Mouse (Mus musculus): Measurements from ENCODE around the gene Tmem35b.
"Not testable (repeated sequence)": the region's sequence is repeated elsewhere in the genome, so short reads cannot be mapped to it uniquely, and the experiment has no call there.

The Tmem35b gene

DNA sequence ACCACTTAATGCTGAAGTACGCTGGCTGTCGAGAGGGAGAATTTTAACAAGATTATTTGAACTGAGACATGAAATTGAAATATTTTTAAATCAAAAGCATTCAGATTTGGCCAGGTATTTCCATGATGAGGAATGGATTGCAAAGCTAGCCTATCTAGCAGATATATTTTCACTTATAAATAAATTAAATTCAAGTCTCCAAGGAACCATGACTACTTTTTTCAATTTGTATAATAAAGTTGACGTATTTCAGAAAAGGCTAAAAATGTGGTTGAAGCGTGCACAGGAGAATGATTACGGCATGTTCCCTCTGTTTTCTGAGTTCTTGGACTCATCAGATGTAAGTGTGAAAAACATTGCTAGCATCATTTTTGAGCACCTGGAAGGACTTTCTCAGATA lies at the start of gene Tmem35b:
TSS of gene Tmem35b (plus strand) at position 301 of the 400 bp plus-strand sequence.
- DNase-seq (ENCODE audit: low spot score): no peak

DNA sequence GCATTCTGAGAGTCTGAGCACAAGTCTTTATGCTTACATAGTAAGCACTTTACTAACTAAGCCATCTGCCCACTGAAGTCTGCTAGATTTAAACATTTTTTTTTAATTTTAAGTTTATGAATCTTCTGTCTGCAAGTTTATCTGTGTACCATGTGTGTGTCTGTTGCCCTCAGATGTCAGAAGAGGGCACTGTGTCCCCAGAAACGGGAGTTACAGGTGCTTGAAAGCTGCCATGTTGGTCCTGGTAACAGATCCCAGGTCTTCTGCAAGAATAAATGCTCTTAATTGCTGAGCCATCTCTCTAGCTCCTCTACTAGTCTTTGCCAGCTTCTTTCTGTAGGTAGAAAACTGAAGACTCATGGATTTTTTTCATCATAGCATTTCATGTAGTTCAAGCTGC lies 48.6 kb upstream of the Tmem35b start:
- DNase-seq (ENCODE audit: low spot score): no peak

DNA sequence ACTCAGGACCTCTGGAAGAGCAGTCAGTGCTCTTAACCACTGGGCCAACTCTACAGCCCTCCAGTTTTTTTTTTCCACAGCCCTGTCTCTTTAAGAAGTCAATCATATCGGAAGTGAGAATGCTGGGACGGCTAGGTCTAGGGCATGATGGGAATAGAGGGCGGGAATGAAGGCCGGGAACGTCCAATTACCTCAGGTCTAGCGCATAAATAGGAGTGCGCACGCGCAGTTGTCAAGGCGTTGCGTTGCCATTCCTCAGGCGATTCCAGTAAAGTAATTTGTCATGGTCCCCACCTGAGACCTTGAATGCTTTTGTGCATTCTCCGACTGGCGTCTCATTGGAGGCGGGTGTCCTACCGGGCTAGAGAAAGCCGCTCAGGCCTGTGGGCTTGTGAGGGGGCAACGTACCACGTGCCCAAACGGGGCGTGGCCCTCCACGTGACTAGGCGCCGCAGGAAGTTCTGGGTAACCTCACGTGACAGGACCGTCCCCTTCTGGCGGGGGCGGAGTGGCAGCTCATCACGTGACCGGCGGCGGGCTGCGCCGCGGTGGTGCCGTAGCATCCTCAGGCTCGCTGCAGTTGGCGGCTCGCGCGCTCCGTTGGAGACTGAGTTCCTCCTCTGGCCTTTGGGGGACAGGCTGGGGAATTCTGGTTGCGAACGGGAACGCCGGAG lies 46.5 kb upstream of the Tmem35b start, which contains the start of gene Zmym6:
TSS of gene Zmym6 (plus strand) at position 509 of the 674 bp plus-strand sequence.
- peak; percentile 93 for DNase-seq (ENCODE audit: low spot score)

DNA sequence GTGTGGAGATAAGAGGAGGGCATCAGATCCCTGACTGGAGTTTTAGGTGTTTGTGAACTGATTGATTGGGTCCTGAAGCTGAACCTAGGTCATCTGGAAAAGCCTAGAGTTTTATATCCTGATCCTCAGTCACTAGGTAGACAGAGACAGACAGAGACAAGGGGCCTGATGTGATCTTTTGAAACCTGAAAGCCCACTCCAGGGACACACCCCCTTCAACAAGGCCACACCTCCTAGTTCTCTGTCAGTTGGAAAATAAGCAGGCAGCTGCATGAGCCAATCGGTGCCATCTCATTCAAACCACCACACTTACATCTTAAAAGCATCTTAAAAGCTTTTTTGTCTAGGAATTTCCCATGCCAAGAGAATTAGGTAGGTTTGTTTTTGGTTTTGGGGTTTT lies 42.7 kb upstream of the Tmem35b start:
- no peak for DNase-seq (ENCODE audit: low spot score)

DNA sequence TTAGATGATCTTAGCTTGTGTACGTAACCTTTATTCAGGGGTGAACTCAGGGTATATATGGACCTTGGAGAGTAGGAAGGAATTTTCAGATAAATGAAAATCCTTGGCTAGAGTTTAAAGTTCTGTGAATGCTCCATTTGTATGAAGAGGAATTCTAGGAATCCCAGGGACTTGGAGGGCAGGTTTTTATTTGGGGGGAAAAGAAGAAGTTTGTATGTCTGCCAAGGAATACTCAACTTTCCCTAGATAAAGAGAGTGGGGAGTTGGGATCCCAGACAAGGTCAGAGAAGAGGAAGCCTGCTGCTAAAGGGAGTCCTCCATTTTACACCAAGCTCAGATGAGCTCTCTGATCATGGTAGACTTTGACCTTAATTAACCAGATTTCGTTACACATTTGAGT lies 40.4 kb upstream of the Tmem35b start:
- DNase-seq (ENCODE audit: low spot score): no peak

DNA sequence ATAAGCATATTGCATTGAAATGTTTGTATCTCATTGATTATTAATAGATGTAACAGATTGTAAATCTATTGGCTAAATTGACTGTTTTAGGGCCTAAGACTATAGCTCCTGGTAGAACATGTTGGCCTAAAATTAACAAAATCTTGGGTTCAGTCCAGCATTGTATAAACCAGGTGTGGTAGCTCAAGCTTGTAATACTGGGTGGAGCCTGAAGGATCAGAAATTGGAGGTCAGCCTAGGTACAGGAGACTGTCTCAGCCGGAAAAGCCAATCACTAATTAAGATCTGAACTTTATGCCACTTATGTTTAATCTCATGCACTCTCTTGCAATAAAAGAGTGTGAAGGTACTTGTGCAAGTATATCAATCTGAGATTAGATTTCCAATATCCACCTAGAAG lies 37.7 kb upstream of the Tmem35b start:
- no peak for DNase-seq (ENCODE audit: low spot score)

DNA sequence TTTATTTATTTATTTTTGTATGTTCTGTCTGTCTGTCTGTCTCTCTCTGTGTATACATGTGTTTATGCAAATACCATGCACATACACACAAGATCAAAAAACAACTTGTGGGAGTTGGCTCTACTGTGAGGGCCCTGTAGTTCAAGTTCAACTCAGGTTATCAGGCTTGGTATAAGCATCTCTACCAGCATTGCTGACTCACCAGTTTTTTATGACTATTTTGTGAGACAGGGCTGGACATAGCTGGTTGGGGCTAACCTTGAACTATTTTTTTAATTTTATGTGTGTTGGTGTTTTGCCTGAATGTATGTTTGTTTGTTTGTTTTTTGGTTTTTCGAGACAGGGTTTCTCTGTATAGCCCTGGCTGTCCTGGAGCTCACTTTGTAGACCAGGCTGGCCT lies 32.3 kb upstream of the Tmem35b start:
- no peak for DNase-seq (ENCODE audit: low spot score)

DNA sequence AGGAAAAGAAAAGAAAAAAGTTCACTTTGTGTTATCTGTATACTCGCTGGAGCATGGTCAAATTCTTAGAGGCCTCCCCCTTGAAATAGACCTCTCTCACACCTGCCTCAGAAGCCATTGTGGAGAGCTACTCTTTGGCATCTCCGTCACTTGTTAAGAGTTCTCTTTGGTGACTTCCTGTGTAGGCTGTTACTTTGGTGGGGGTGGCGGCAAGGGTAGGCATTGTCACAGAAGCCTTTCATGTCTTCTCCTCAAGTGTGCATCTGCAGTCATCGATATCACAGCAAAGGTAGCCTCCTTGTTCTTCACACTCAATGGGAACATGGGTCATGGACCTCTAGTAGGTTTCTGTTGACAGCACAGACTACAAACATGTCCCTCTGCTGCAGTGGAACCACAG lies 28.4 kb upstream of the Tmem35b start:
- no peak for DNase-seq (ENCODE audit: low spot score)

DNA sequence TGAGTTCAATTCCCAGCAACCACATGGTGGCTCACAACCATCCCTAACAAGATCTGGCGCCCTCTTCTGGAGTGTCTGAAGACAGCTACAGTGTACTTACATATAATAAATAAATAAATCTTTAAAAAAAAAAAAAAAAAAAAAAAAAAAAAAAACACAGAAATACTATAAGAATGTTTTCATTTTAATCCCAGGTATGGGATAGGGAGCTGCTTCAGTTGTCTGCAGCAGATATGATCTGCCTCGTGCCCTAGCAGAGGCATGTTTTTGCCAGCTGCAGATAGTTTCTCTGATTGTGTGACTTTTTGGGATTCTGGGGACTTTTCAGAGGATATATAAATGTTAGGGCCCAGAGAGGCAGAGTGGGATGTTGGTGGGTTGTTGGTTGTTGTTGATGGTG lies 23.9 kb upstream of the Tmem35b start:
- DNase-seq (ENCODE audit: low spot score): not testable (repeated sequence)

DNA sequence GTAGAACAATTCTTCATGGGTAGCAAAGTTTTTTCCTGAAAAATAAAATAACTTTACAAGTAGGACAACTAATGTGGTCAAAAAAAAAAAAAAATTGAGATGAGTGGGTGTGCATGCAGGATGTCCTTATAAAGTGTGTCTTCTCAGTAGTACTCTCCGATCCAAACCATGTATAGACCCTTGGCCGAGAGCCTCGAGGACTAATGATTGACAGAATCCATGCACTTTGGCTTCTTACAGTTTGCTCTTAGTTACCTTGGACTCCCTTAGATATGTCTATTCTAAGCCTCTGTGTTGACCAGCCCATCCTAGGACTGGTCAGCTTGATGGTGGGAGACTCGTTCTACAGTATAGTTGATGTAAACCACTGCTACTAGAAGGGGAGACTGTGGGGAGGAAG lies 15.9 kb upstream of the Tmem35b start:
- DNase-seq (ENCODE audit: low spot score): no peak

DNA sequence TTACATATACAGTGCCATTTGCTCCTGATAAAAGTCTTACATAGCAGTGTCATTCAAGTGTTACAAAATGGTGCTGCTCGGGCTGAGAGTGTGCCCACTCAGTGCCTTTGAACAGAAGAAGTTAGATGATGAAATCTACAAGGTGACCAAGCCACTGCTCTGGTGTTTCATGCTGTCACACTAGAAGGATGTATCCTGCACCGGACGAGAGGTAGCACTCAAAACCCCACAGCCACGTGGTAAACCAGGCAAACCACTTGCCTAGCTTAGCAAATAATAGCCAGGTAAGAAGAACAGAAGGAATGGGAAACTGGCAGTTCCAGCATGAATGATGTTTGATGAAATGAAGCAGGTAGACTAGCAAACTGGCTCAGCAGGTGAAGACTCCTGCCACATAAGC lies 12.9 kb upstream of the Tmem35b start:
- no peak for DNase-seq (ENCODE audit: low spot score)

DNA sequence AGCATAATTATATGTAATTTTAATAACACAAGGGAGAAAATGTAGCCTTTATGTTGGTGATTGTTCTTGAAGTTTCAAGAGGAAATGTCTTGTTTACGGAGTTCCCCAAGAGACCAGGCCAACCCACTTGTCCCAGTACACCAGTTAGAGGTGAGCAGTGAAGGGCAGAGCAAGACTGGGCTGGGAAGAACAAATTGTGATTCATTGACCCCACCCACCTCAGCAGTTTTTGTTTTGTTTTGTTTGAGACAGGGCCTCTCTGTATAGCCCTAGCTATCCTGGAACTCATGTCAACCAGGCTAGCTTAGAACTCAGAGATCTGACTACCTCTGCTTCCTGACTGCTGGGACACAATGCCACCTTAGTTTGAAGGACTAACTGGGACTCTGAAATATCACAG lies 840 bp downstream of the Tmem35b start:
- no peak for DNase-seq (ENCODE audit: low spot score)

DNA sequence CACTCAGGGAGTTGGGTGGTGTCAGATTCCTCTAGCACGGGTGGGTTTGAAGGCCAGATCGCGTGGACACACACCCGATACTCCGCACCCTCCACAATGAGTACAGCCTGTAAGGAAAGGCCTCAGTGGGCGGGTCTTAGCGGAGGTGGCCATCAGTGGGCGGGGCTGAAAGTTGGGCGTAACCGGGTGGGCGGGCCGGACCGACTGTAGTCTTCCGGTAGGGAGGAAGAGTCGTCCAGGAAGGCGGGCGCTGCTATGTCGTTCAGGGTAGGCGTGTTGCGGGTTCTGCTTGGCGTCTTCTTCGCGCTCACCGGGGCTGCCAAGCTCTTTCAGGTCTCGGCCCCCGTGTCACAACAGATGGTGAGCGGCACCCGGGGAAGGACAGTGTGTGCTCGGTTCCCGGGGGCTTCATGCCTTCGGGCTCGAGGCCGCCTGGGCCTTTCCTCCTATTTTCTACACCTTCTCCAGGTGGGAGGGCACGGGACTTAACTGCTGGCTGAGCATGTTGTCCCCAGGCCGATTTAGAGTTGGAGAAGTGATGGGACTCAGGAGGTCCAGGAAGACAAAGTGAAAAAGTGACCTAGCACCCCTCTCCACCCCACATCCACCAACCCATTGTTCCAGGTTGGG lies 2.5 kb downstream of the Tmem35b start:
- DNase-seq (ENCODE audit: low spot score): peak; percentile 24

DNA sequence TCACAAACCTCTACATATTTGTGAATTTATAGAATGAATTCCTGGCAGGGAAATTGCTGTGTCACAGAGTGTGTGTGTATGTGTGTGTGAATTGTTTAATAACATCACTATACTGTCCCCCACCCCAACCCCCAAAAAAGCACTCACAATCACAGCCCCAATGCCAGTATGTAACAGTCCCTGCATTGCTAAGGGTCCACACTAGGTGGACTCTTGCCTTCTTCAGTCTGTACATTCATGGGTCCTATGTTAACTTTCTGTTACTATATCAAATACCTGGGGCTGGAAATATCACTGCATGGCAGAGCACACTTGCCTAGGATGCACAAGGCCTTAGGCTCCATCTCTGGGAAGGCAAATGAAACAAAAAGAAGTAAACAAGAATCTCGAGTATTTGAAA lies 11.2 kb downstream of the Tmem35b start:
- no peak for DNase-seq (ENCODE audit: low spot score)

DNA sequence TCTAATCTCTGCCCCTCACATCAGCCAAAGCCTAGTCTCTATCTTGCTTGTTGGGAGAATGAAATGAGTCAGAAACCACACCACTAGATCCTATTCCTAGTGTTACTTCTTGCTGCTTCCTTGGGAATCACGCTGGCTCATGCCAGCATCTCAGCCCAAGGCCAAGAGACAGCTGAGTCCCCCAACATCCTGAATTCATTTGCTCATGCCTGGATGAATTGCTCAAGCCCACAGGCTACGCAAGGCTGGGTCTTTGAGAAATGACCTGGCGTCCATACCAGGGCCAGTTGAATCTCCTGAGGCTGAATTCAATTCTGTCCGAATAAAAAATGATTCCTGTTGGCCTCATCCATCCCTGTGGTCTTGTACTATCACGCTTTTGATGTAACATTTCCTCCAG lies 14.1 kb downstream of the Tmem35b start:
- DNase-seq (ENCODE audit: low spot score): no peak

DNA sequence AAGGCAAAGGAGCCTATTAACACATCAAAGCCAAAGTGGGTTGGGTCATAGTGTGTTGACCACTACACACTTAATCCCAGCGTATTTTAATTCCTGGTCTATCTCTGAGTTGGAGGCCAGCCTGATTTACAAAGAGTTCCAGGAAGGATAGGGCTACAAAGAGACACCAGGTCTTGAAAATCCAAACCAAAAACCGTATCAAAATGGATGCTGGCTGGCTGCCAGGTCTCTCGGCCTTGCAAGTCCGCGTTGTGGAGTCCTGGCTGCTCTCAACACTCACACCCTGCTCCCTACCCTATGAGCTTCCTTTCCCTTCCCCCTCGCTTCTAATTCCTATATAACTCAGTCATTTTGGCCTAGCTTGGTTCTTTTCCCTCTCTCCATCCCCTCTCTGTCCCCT lies 15.0 kb downstream of the Tmem35b start:
- no peak for DNase-seq (ENCODE audit: low spot score)

DNA sequence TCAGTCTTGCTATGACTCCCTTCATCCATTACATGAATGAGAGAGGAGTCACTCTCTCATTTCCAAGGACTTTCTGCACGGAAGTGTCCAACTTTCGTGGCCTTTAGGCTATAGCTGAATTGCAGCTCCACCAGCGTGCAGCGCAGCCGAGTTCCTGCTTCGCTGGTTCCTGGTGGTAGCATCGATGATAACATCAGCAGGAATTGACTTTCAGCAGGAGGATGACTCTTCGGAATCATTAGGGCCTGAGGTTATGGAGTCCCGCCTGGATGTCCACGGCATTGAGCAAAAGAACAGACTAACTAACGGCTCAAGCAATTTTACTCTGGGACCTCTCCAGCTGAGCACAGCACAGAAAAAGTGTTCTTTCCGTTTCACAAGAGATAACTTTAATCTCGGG lies 26.5 kb downstream of the Tmem35b start:
- DNase-seq (ENCODE audit: low spot score): no peak

DNA sequence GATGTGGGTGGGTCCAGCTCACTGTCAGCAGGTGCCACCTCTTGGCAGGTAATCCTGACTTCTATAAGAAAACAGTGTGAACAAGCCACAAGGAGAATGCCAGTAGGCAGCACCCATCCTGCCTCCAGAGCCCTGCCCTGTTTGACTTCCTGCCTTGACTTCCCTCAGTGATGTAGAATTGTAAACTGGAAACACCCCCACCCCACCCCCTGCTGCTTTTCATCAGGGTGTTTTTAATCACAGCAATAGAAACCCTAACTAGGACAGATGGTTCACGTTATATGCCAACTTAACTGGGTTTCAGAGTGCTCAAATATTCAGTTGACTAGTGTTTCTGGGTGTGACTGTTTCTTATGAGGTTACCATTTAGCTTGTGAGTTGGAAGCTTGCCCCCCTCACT lies 29.9 kb downstream of the Tmem35b start:
- no peak for DNase-seq (ENCODE audit: low spot score)

DNA sequence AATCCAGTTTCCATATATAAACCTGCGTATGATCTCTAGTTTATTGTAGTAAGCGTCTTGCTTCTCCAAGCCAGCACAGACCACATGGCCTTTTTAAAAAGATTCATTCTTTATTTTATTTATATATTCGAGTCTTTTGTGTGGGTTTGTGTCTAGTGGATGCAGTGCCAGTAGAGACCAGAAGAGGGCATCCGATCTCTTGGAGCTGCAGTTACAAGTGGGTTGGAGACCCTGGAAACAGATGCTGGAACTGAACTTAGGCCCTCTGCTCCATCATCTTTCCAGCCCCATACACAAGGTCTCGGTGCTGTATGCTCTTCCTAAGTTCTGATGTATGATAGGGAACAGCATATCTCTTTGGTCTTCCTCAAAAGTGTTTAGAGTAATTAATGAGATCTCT lies 32.3 kb downstream of the Tmem35b start:
- no peak for DNase-seq (ENCODE audit: low spot score)

DNA sequence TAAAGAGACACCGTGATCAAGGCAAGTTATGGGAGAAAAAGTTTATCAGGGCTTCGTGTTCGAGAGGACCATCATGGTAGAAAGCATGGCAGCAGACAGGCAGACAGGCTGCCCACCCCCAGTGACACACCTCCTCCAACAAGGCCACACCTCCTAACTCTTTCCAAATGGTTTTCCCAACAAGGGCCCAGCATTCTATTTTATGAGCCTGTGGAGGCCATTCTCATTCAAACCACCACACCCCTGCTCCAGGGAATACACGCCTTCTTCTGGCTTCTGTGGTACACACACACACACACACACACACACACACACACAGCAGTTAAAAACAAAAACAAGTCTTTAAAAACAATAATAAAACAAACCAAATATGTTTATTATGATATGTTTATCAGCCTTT lies 34.3 kb downstream of the Tmem35b start:
- DNase-seq (ENCODE audit: low spot score): no peak

DNA sequence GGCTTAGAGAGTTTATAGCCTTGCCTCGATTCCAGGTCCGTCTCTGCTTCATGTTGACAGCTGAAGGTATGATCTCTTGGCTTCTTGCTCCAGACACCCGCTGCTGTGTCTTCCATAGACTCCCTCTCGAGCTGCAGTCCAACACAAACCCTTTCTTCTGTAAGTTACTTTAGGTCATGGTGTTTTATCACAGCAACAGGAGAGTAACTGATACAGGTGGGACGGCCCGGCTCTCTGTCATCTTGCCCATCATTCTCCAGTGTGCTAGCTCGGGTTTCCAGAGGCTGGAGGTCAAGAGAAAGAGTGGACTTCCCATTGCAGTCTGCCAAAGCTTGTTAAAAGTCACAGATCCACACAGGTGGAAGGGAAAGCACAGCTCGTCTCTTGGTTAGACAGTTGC lies 40.4 kb downstream of the Tmem35b start:
- DNase-seq (ENCODE audit: low spot score): no peak

DNA sequence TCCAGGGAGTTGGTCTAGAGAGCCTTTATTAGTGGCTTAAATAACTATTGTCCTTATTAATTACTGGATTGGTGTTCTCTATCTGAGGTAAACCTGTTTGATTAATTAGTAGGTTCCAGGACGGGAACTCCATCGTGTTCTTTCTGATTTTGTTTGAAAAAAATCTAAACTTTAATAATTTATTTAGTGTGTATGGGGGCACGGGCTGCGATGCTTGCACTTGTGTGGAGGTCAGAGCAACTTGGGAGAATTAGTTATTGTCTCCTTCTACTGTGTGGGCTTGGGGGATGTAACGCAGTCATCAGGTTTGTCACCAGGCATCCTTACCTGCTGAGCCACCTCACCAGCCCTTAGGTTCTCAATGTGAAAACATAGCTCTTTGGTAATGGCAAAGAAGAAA lies 43.6 kb downstream of the Tmem35b start:
- DNase-seq (ENCODE audit: low spot score): no peak

DNA sequence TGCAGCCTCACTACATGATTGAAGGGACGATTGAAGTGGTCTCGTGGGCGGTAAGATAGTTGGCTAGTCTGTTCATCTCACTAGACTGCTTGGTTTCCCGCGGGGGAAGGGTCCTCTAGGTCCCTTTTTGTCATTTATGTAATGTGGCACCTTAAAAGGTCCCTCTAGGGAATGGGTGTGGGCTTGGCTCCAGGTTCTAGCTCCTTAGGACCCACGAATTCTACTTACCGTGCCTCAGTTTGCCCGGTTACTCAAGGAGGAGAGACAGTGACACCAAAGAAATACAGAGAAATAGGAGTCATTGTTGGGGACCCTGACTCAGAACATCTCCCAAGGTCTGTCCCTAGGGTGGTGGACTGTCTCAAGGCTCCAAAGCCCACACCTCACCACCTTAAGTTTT lies 44.2 kb downstream of the Tmem35b start:
- no peak for DNase-seq (ENCODE audit: low spot score)

All from layer of hippocampus, adult 9-10 months (tissue).